Mouse (Mus musculus) hindbrain, embryonic 13.5 days (tissue): ENCODE measurements around the gene Rap1gap. TPM values are rescaled to one million over a fixed set of nuclear protein-coding genes. Genes with fewer than 3 reads are reported as not detected.

Source experiments
- ATAC-seq: fragments of 200-750 bp; cut with Nextera tagmentation; 2 replicates; pipeline ENCODE4 v1.8.0; 2017; ENCODE audit warnings: moderate TSS enrichment; ENCODE audit not compliant: low FRiP score
- H3K27ac ChIP-seq: fragments of 300-500 bp; sonication (generic); 2 replicates; pipeline ENCODE4 v1.5.1; 2015; ENCODE audit warnings: inconsistent platforms, mild to moderate bottlenecking, moderate library complexity
- H3K27me3 ChIP-seq: fragments of 300-500 bp; sonication (generic); 2 replicates; pipeline ENCODE4 v1.6.1; 2015; ENCODE audit warnings: mild to moderate bottlenecking, inconsistent platforms
- H3K36me3 ChIP-seq: fragments of 300-500 bp; sonication (generic); 2 replicates; pipeline ENCODE4 v1.6.1; 2015; ENCODE audit warnings: mild to moderate bottlenecking, inconsistent platforms
- H3K4me1 ChIP-seq: fragments of 300-500 bp; sonication (generic); replicated peaks from 2 replicates; pipeline ENCODE4 v1.6.1; 2015; ENCODE audit warnings: inconsistent platforms
- H3K4me2 ChIP-seq: fragments of 300-500 bp; sonication (generic); 2 replicates; pipeline ENCODE4 v1.6.1; 2015; ENCODE audit warnings: inconsistent platforms, mild to moderate bottlenecking, moderate library complexity
- H3K4me3 ChIP-seq: fragments of 300-500 bp; sonication (generic); 2 replicates; pipeline ENCODE4 v1.5.1; 2015; ENCODE audit warnings: mild to moderate bottlenecking, inconsistent platforms
- H3K9ac ChIP-seq: fragments of 300-500 bp; sonication (generic); 2 replicates; pipeline ENCODE4 v1.6.1; 2015; ENCODE audit warnings: mild to moderate bottlenecking, inconsistent platforms
- H3K9me3 ChIP-seq: fragments of 300-500 bp; sonication (generic); 2 replicates; pipeline ENCODE4 v1.6.1; 2016; ENCODE audit warnings: inconsistent platforms
- WGBS: fragments of 180-500 bp; shearing (Covaris S2); methylation state at CpG from one replicate; pipeline ENCODE4 v1.1.7; 2015; 5-methylcytosine and 5-hydroxymethylcytosine counted together
- polyA plus RNA-seq: library from polyadenylated mRNA; unstranded; fragments of >200 nt; fragmentation: Nextera tagmentation; extraction: Ambion mirVana; gene quantifications from 2 replicates; pipeline ENCODE4 v1.2.1, GENCODE M21; 2015

The Rap1gap gene
- polyA plus RNA-seq, 1 experiment from 2014 or later = 39.2 TPM

- Histone ChIP-seq H3K4me3 (no peak overlapping the region), H3K36me3 (no peaks in the 10 kb centered on the region), H3K27ac (no peak overlapping the region), H3K4me1 (peaks cover 14% of the 10 kb centered on the region), H3K27me3 (no peaks in the 10 kb centered on the region), H3K4me2 (no peak overlapping the region), H3K9me3 (no peaks in the 10 kb centered on the region), H3K9ac (no peak overlapping the region)
- ATAC-seq = no peak
- 87% methylated on average over 6 of the region's 6 CpGs for WGBS
These were observed 110.0 kb downstream of the Rap1gap start for GRCm38 (mm10) chr4:137774505-137774904.

DNA sequence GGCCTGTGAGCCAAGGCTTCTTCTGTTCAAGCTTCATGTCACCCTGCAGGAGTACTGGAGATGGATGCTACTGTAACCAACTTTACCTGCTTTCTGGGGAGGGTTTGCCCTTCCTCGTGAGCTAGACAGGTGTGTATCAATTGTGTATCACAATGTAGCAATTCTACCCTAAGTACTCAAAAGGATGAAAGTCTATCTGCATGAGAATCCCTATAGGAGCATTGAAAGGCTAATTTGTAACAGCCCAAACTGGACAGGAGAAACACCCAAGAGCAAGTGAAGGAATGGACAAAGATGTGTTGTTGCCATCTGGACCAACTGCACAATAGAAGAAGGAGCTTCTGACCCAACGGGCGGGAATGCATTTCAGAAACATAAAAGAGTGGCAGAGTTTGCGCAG, 113.3 kb downstream of the Rap1gap start:
- no peak overlapping the region for H3K4me2 ChIP-seq
- no peak overlapping the region for H3K9ac ChIP-seq
- no peaks in the 10 kb centered on the region for H3K27me3 ChIP-seq
- 80% methylated on average over 4 of the region's 4 CpGs for WGBS
- H3K4me1 ChIP-seq = peaks cover 9% of the 10 kb centered on the region
- H3K27ac ChIP-seq = no peak overlapping the region
- H3K36me3 ChIP-seq = no peaks in the 10 kb centered on the region
- ATAC-seq = no peak
- H3K4me3 ChIP-seq = no peak overlapping the region
- H3K9me3 ChIP-seq = no peaks in the 10 kb centered on the region

GRCm38 (mm10) chr4:137778397-137779184, 114.1 kb downstream of the Rap1gap start:
- H3K4me2 ChIP-seq = no peak overlapping the region
- no peak overlapping the region for H3K9ac ChIP-seq
- peaks cover 7% of the 10 kb centered on the region for H3K4me1 ChIP-seq
- no peak overlapping the region for H3K27ac ChIP-seq
- no peaks in the 10 kb centered on the region for H3K36me3 ChIP-seq
- ATAC-seq = no peak
- no peaks in the 10 kb centered on the region for H3K9me3 ChIP-seq
- H3K4me3 ChIP-seq = no peak overlapping the region
- WGBS = 78% methylated on average over 17 of the region's 17 CpGs
- no peaks in the 10 kb centered on the region for H3K27me3 ChIP-seq

Other genes with a start within 250 kb of the Rap1gap start
- gene Cela3b, start 234.2 kb upstream of the Rap1gap start, polyA plus RNA-seq = not detected in 2 replicates
- gene 1700013G24Rik, start 211.4 kb upstream of the Rap1gap start, polyA plus RNA-seq = not detected in 2 replicates
- 6.1 and 6.8 TPM in 2 replicates for gene Hspg2, start 196.0 kb upstream of the Rap1gap start, polyA plus RNA-seq
- gene Ldlrad2, start 90.2 kb upstream of the Rap1gap start, polyA plus RNA-seq = 1.7 TPM in 1 of 2 replicates, not detected in the other
- 66.6 and 68.1 TPM in 2 replicates for gene Usp48, start 71.0 kb upstream of the Rap1gap start, polyA plus RNA-seq
- gene Alpl, start 131.7 kb downstream of the Rap1gap start, polyA plus RNA-seq = 6.9 and 10.2 TPM in 2 replicates
- gene Ece1, start 197.5 kb downstream of the Rap1gap start, polyA plus RNA-seq = 20.2 and 22.8 TPM in 2 replicates